Mouse (Mus musculus) stomach, embryonic 16.5 days (tissue): Measurements from ENCODE around the gene Lgals7. TPM values are rescaled to one million over a fixed set of nuclear protein-coding genes. Genes with fewer than 3 reads are reported as not detected.

Experiments used
- polyA plus RNA-seq: library from polyadenylated mRNA; unstranded; fragments of >200 nt; fragmentation: Nextera tagmentation; extraction: Ambion mirVana; gene quantifications from 2 replicates; pipeline ENCODE4 v1.2.1, GENCODE M21; 2015

Gene Lgals7
- polyA plus RNA-seq, 1 experiment from 2014 or later = 5.8 TPM

Other genes with a start within 250 kb of the Lgals7 start
- gene Acp7, start 232.5 kb upstream of the Lgals7 start, polyA plus RNA-seq = 0.16 TPM in 1 of 2 replicates, not detected in the other
- gene Fbxo27, start 171.0 kb upstream of the Lgals7 start, polyA plus RNA-seq = 3.8 and 4.8 TPM in 2 replicates
- 9.0 and 9.1 TPM in 2 replicates for gene Fbxo17, start 147.0 kb upstream of the Lgals7 start, polyA plus RNA-seq
- 117 and 135 TPM in 2 replicates for gene Mrps12, start 122.0 kb upstream of the Lgals7 start, polyA plus RNA-seq
- gene Sars2, start 121.9 kb upstream of the Lgals7 start, polyA plus RNA-seq = 22.4 and 22.9 TPM in 2 replicates
- 0.30 TPM in 1 of 2 replicates, not detected in the other for gene Ccer2, start 107.7 kb upstream of the Lgals7 start, polyA plus RNA-seq
- 62.1 and 63.7 TPM in 2 replicates for gene Sirt2, start 97.1 kb upstream of the Lgals7 start, polyA plus RNA-seq
- gene Nfkbib, start 96.3 kb upstream of the Lgals7 start, polyA plus RNA-seq = 37.2 and 38.9 TPM in 2 replicates
- 5.0 and 5.9 TPM in 2 replicates for gene Rinl, start 74.9 kb upstream of the Lgals7 start, polyA plus RNA-seq
- 170 and 200 TPM in 2 replicates for gene Hnrnpl, start 55.3 kb upstream of the Lgals7 start, polyA plus RNA-seq
- gene Ech1, start 38.6 kb upstream of the Lgals7 start, polyA plus RNA-seq = 227 and 230 TPM in 2 replicates
- gene Lgals4, start 30.0 kb upstream of the Lgals7 start, polyA plus RNA-seq = 353 and 382 TPM in 2 replicates
- gene Capn12, start 17.6 kb downstream of the Lgals7 start, polyA plus RNA-seq = 0.56 and 0.59 TPM in 2 replicates
- gene Actn4, start 98.5 kb downstream of the Lgals7 start, polyA plus RNA-seq = 413 and 449 TPM in 2 replicates
- gene Eif3k, start 118.0 kb downstream of the Lgals7 start, polyA plus RNA-seq = 339 and 345 TPM in 2 replicates
- 7.9 and 8.4 TPM in 2 replicates for gene Map4k1, start 118.2 kb downstream of the Lgals7 start, polyA plus RNA-seq